Mouse (Mus musculus): ENCODE data around the gene Zfp275.
"Not testable (repeated sequence)": the region's sequence is repeated elsewhere in the genome, so short reads cannot be mapped to it uniquely, and the experiment has no call there.

Zfp275 gene

DNA sequence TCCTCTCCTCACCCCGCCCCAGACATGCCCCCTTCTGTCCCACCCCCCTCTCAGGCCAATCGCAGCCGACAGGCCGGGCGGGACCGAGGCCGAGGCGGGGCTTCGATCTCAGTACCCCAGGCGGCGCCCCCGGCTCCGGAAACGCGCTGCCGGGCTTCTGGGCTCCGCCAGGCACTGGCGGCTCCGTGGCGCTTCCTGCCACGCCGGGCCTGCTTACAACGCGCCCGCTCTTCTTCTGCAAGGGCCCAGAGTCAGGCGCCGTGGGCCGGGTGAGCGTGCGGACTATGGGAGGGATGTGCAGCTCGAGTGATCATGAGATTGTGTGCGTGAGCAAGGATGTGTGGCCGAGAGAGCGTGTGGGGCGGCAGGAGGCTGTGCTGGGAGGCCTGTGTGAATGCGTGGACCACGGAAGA is at the start of gene Zfp275:
TSS of gene Zfp275 (plus strand) at position 139 of the 413 bp plus-strand sequence.
- in situ Hi-C loops (cut with MboI) = no loop called here

DNA sequence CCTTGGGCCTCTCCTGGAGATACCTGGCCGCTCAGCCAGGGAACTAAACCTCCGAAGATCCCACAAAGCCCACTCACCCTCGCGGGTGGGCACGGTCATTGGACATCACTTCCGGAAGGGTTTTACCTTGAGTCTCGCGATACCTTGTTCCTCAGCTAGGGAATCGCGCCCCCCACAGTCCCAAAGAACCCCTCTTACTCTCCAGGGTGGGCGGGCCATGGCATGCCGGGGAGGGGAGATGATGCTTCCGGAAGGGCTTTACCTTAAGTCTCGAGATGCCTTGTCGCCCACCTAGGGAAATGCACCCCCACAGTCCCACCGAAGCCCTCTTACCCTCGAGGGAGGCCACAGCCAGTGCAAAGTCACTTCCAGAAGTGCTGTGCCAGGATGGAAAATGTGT is 49.5 kb upstream of the Zfp275 start, which contains the start of the genes Xlr5a and Xlr5c:
TSS of gene Xlr5a (minus strand) at position 101 of the 400 bp plus-strand sequence.
TSS of gene Xlr5c (minus strand) at position 101 of the 400 bp plus-strand sequence.
- in situ Hi-C loops (cut with MboI) = not testable (repeated sequence)

DNA sequence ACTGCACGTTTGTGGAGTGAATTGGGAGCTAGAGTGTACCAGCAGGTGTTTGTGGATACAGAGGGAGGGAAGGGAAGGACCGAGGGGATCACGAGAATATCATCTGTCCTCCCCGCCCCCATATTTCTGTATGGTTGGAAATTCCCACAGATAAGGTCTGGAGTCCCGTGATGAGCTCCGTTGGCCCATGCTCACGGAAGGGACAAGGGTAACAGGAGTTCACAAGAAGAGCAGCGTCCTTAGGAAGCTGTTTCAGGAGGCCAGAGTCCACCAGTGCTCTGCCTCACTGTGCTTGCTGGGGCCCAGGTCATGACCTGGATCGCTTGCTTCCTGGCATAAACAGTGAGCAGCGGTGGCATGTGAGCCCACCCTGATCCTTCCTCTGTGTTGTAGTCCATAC is 46.7 kb upstream of the Zfp275 start:
- in situ Hi-C loops (cut with MboI) = not testable (repeated sequence)

DNA sequence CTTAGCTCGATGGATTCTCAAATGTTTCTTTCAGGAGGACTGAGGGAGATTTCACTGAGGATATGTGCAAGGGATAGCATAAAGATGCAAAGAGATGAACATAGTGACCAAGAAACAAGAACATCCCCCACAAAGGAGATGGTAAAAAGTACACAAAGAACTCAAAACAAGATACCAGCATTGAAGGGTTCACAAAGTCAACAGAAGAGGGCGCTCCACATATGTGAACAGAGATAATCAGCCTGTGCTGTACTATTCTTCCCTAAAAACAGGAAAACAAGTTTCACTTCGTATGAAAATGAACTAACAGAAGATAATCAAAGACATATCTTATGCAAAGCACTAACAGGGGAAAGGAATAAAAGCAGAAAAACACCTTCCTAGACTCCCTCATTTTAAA is 29.9 kb upstream of the Zfp275 start:
- in situ Hi-C loops (cut with MboI) = no loop called here

DNA sequence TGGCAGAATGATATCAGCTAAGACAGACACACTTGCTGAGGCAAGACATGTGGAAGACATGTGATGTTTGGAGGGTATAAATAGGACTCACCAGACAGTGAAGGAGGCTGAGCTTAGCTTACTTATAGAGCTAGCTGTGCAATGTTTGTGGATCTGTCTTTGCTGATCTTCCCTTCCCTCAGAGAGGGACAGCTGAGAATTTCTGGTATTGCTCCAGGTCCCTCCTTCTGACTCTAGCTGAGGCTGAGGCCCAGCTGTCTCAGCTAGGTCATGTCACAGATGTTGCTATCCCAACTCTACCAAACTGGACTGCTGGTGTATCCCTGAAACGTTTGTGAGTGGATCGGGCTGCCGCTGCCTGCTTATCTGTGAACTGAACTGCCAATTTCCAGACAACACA is 21.4 kb upstream of the Zfp275 start:
- in situ Hi-C loops (cut with MboI) = no loop called here

DNA sequence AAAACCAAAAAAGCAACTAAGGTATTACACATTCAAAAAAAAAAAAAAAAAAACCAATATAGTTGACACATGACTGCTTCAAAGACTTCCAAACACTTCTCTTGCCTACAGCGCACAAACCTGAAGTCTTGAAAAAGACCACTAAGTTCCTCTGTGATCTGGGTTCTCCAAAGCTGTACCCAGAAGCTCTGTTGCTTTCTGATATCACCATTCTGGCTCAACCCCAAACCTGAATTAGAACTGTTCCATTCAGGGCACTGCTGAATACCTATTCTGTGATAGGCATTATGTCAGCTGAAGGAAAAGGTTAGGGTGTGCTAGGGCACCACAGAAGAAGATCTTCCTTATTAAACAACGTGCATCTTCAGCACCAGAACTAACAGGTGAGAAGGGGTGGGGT is 15.2 kb upstream of the Zfp275 start:
- in situ Hi-C loops (cut with MboI) = no loop called here

DNA sequence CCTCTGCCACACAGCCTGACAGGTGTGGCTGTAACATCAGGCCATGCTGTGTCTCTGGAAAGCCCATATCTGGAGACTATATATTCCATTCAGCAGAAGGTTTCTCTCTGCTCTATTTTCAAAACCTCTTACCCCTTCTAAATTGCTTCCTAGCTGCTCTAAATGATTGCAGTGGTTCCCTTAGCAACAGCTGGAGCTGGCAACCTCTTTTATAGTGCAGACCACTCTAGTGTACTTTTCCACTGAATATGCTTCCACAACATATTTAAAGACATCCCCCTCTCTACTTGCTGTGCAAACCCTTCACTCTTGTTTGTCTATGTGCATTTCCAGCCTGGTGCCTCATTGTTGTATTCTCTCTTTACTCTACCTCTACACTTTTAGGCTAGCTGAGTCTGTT is 8.9 kb upstream of the Zfp275 start:
- in situ Hi-C loops (cut with MboI) = no loop called here

DNA sequence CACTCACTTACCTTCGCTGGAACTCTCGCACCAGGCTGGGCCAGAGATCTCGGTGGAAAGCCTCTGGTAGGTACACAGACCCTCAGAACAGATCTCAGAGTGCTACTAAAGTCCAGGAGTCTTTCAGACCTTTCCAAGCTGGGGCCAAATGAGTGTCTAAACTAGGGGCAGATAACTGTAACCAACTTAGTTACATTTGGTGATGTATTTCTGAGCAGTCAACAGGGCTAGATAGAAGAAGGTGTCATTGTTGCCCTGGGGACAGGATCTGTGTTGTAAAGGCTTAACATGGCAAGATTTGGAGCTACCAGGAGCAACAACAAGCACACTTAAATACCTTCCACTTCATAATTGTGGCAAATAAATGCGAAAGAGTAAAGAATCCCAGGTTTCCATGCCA is 5.7 kb upstream of the Zfp275 start, which contains the start of gene Gm45015:
TSS of gene Gm45015 (minus strand) at position 101 of the 400 bp plus-strand sequence.
- in situ Hi-C loops (cut with MboI) = no loop called here

GRCm38 (mm10) chrX:73341473-73341872 is 948 bp upstream of the Zfp275 start:
- in situ Hi-C loops (cut with MboI) = no loop called here

DNA sequence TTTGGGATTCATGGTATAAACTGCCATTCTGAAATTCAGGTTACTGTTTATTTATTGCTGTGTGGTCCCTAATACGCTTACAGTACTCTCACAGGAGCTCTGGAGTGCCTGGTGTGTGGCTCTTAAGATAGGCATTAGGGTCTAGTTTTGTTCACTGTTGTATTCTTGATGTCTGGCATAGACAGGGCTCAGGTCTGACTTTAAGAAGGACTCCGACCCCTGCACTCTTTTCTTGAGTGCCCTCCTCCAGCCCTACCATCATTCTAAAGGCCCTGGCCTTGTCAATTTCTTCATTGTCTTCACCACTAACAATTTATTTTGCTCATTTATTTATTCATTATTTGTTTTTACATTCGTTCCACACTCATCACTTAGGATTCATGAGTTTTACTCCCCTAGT is 353 bp upstream of the Zfp275 start:
- in situ Hi-C loops (cut with MboI) = no loop called here

DNA sequence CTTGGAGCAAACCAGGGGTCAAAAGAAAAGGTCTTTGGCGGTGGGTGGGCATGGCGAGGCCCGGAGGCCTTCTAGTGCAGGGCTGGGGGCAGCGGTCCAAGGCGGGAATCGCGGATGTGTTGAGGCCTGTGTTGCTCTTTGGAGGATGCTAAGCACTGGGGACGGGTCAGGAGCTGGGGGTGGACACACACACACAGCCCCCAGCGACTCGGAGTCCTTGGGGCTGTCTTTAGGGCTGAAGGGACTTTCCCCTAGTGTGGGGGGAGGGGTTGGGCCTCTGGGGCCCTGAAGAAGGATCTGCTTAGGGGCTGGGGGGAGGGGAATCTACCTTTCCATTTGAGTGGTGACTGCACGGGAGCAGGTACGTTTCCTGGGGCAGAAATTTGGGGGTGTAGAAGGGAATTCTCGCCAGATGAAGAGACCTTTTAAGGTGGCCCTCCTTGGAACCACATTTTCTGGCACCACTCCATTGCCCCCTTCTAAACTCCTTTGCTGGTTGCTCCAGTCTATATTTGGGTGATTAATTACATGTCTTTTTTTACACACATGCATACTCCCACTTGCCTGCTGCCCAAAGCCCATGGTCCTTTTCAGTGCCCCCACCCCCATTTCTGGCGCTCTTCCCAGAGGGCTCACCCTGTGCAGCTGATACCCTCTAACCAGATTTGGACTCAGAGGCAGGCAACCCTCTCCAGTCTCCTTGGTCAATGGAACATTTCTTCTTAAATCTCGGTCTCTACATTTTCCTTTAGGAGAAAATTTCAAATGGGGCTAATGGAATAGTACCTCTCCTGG is 717 bp downstream of the Zfp275 start:
- in situ Hi-C loops (cut with MboI) = no loop called here

DNA sequence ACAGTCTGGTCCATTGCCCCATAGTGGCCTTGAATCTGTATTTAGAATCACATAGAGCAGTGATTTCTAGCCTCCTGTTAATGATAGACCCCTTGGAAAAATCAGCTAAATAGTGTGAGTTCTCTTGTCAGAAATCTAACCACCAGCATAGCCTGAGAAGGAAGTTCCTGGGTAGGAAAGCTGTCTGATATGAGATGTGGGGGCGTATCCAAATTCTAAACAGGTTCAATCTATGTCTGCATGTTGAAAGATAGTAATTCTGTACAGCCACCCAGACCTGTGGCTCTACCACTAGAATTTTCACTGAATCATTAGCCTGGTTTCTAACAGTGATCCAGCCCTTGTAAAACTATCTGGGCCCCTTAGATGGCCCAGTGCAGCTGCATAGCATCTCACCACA is 1.4 kb downstream of the Zfp275 start:
- in situ Hi-C loops (cut with MboI) = no loop called here

- in situ Hi-C loops (cut with MboI) = no loop called here
These were observed 1.9 kb downstream of the Zfp275 start for GRCm38 (mm10) chrX:73344346-73344745.

DNA sequence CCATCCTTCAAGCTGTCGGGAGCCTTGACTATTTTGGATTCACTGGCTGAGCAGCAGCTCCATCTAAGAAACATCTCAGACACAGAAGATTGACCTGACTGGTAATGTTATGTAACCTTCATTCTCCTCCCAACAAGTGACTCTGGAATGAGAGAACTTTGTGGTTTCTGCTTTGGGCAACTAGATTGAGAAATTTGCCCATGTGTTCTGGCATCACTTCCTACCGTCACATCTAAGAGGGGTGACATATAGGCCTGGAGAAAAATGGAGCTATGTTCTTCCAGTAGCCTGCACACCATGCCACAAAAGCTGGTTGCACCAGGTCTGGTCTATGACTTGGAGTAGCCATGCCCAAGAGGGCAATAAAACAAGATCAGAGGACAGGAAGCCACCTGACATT is 13.7 kb downstream of the Zfp275 start:
- in situ Hi-C loops (cut with MboI) = no loop called here

DNA sequence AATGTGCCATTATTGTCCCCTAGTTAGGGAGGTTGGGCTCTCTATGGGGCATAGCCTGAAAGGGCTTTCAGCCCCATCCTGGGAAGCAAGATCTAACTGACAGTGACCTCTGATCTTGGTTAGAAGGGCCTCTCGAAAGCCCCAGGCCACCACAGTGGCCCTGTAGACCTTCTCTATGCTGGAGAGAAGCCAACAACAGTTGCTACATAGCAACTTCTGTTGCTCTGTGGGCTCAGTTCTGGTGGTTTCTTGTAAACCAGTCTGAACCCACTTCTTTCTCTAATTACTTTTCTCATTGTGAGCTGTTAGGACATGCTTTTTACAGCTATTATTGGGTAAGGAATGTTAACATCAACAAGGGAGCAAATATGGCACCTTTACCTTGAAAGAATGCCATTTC is 14.3 kb downstream of the Zfp275 start:
- in situ Hi-C loops (cut with MboI) = no loop called here

- in situ Hi-C loops (cut with MboI) = no loop called here
These were observed 20.9 kb downstream of the Zfp275 start for GRCm38 (mm10) chrX:73363291-73363690.

DNA sequence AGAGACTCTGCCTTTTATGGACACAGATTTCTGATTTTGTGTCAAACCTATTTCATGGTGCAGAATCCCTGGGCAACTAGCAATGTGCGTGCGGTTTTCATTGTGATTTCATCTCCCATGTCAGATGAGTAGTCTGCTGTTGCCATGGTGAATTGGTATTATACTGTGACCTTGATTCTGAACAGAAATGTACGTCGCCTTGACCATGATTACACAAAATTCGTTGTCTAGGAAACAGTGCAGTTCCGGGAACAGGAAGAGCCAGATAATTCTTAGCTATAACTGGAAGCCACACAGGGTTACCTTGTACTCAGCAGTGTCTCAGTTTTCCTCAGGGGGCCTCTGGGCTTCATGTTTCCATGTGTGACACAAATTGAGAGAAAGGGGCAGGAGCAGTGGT is 42.0 kb downstream of the Zfp275 start:
- in situ Hi-C loops (cut with MboI) = no loop called here

DNA sequence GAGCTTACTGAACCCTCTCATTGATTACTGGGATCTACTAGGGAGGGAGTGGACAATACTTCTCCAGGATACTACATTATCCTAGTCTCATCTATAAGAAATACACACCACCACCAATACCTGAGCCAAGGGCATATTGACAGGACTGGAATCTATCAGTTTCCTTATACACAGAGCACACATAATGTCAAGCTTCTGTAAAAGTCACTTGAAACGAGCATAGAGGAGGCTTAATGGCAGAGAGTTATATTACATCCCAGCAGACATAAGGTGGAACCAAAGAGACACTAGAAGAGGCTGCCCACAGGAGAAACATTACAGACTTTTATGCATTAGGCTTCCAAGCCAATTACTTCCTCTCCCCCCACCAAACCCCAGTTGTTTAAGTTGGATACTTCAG is 42.5 kb downstream of the Zfp275 start:
- in situ Hi-C loops (cut with MboI) = no loop called here

DNA sequence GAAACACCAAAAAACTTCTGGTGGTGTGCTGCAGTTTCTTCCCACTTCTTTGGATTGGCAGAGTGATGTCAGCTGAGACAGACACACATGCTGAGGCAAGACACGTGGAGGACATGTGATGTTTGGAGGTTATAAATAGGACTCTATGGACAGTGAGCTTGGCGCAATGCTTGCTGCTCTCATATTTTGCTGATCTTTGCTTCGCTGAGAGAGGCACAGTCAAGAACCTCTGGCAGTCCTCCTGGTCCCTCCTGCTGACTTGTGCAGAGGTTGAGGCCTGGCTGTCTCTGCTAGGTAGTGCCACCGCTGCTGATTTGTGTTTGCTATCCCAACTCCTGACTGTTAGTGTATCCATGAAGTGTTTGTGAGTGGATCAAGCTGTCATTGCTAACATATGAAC is 49.1 kb downstream of the Zfp275 start:
- in situ Hi-C loops (cut with MboI) = no loop called here

- in situ Hi-C loops (cut with MboI) = no loop called here
These were observed 54.0 kb downstream of the Zfp275 start for GRCm38 (mm10) chrX:73396446-73396845.

DNA sequence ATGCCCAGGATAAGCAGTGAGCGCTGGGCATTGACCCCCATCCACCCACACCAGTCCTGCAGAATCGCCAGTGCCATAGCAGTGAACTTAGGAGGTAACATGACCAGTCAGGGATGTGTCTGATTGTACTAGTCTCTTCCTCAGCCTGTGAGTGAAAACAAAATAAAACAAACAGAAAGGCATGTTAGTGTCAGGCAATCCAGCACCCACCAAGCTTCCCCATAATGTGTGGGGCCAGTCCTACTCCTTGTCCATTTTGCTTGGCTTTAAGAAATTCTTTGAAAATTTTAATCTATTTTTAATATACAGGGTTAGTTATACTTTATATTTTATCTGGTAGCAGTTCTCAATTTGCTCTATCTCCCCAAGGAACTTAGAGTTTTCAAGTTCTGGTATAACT is 56.2 kb downstream of the Zfp275 start, which contains the start of gene Gm18336:
TSS of gene Gm18336 (minus strand) at position 101 of the 400 bp plus-strand sequence.
- in situ Hi-C loops (cut with MboI) = not testable (repeated sequence)

GRCm38 (mm10) chrX:73400951-73401350 is 58.5 kb downstream of the Zfp275 start:
- in situ Hi-C loops (cut with MboI) = no loop called here

DNA sequence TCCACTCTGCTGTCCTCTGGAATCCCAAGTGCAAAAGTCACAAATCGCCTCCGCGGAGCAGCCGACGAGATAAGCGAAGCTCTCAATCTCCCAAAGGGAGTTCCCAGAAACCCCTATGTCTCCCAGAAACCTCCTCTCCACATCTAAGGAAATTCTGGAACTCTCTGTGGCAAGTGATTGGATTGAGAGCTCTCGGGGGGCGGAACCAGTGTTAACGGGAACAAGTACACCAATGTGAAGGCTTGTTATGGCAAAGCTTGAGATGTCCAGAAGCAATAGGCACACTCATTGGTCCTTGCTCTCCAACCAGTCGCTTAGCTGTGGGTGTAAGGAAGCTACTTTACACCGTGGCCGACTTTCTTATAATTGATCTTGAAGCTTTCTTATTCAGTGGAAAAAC is 59.2 kb downstream of the Zfp275 start:
- in situ Hi-C loops (cut with MboI) = no loop called here
